Mouse (Mus musculus) right cerebral cortex, postnatal 4 days (tissue): ENCODE measurements around the gene Gm20388.
"Not testable (repeated sequence)": the region's sequence is repeated elsewhere in the genome, so short reads cannot be mapped to it uniquely, and the experiment has no call there.

Source experiments
- DNase-seq: peaks from one replicate; pipeline ENCODE4 v3.0.0-alpha.2; 2022

Gm20388 gene

GRCm38 (mm10) chr8:122626896-122627295 lies 2716.3 kb downstream of the Gm20388 start:
- no peak for DNase-seq

DNA sequence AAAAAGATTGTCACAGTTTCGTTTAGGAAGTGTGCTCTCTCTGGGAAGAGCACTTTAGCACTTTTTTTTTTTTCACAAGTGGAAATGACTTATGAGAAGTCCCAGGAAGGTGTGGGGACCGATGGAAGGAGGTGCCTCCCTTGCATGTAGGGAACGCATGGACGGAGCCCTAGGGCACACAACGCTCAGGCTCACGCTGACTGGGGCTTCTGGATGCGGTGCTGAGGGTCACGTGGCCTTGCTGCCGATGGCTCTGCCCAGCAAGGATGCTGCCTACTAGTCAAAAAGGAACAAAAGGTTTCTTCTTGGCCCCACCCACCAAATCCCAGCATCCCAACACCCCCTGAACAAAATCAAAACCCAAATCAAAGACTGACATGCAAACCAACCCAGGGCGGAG lies 2718.7 kb downstream of the Gm20388 start:
- no peak for DNase-seq

GRCm38 (mm10) chr8:122630696-122631095 lies 2720.1 kb downstream of the Gm20388 start:
- no peak for DNase-seq

GRCm38 (mm10) chr8:122632134-122632533 lies 2721.5 kb downstream of the Gm20388 start:
- not testable (repeated sequence) for DNase-seq

DNA sequence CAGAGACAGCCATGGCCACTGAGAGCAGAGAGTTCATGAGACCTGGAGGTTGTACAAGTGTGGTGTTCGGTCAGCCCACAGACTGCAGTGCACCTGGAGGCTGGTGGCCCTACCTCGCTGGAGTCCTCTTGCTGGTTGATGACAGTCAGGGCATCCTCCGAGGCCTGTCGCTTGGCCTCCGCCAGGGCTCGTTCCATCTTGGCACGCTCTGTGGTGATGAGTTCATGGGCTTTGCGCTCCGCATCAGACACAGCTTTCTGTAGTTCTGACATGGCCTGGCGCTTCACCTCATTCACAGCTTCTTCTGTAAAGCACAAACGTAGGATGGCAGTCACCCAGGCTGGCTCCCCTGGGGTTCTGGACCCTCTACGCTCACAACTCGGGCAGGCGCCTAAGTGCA lies 2722.6 kb downstream of the Gm20388 start:
- DNase-seq, result no peak

- no peak for DNase-seq
Measured at GRCm38 (mm10) chr8:122635878-122636802, 2725.5 kb downstream of the Gm20388 start.

DNA sequence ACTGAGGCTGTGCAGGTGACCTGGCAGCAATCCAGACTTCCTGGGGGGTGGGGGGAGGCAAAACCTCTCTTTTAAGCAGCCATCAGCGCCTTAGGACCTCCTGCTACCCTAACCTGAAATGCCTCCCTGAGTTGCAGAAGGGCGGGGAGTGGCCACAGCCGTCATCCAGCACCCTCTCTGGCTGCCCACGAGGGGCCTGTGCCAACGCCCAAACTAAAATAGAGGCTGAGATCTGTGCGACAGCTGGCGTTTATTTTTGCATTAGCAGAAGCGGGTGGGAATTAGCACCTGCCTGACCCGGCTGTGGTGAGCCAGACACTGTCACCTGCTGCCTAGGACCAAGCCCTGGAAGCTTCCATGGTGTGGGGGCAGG lies 2726.1 kb downstream of the Gm20388 start:
- DNase-seq, result no peak

GRCm38 (mm10) chr8:122637230-122637629 lies 2726.6 kb downstream of the Gm20388 start:
- DNase-seq, result no peak

DNA sequence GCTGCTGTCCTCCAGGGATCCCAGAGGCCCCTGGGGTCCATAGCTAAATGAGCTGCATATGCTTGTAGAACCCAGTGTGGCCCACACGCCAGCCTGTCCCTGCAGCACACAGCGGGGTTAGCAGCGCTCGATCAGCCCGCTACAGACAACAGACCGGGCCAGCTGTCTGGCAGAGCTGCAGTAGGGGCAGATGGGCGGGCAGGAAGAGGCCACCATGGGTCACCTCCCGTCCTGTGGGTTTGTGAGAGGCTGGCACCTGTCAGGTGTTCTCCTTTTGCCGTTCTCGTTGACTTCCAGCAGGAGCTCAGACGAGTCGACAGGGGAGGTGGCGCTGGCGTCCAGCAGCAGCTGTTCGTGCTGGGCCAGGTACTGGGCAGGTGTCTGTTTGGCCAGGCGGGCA lies 2728.0 kb downstream of the Gm20388 start:
- DNase-seq, result no peak

GRCm38 (mm10) chr8:122639521-122640248 lies 2729.0 kb downstream of the Gm20388 start:
- DNase-seq, result peak; percentile 19

GRCm38 (mm10) chr8:122640825-122641224 lies 2730.2 kb downstream of the Gm20388 start:
- DNase-seq, result no peak

DNA sequence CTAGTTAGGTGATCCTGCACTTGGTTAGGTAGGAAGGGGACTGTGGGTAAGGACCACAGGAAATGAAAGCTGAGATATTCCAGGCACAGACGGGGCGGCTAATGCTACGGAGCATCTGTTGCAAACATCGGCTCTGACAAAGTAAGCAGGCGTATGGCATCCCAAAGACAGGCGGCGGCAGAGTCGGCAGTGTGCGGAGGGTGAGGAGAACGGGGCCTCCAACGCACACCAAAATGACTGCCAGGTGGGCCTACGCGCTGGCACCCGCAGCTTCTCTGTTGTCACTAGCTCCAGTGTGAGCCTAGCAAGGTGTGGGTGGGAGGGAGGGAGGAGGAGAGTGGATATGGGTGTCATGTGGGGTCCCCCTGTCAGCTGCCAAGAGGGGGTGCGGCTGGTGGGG lies 2730.8 kb downstream of the Gm20388 start:
- DNase-seq, result no peak

- DNase-seq, result no peak
Measured at GRCm38 (mm10) chr8:122642071-122642470, 2731.4 kb downstream of the Gm20388 start.

GRCm38 (mm10) chr8:122644175-122644954 lies 2733.7 kb downstream of the Gm20388 start:
- DNase-seq, result no peak

DNA sequence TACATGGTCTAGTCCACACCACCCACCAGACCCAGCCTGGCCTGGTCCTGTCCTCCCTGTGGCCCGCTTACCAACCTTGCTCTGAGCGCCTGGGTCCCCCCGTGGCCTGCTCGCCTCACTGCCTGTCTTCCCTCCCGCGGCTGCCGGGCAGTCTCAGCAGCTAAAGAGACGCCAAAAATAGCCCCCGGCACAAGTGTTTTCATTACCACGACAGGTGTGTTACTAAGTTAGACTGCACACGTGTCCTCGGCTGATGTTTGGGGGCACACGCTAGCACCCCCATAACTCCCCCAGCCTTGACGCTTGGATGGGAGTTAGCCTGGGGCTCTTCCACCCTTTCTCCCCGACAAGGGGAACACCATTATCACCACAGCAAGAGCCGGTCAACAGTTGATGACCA lies 2735.7 kb downstream of the Gm20388 start:
- DNase-seq, result no peak

- DNase-seq, result no peak
Measured at GRCm38 (mm10) chr8:122648192-122648970, 2737.7 kb downstream of the Gm20388 start.

GRCm38 (mm10) chr8:122651326-122651921 lies 2740.8 kb downstream of the Gm20388 start:
- no peak for DNase-seq

GRCm38 (mm10) chr8:122652643-122653042 lies 2742.0 kb downstream of the Gm20388 start:
- DNase-seq, result no peak

- no peak for DNase-seq
Measured at GRCm38 (mm10) chr8:122654768-122655167, 2744.1 kb downstream of the Gm20388 start.

DNA sequence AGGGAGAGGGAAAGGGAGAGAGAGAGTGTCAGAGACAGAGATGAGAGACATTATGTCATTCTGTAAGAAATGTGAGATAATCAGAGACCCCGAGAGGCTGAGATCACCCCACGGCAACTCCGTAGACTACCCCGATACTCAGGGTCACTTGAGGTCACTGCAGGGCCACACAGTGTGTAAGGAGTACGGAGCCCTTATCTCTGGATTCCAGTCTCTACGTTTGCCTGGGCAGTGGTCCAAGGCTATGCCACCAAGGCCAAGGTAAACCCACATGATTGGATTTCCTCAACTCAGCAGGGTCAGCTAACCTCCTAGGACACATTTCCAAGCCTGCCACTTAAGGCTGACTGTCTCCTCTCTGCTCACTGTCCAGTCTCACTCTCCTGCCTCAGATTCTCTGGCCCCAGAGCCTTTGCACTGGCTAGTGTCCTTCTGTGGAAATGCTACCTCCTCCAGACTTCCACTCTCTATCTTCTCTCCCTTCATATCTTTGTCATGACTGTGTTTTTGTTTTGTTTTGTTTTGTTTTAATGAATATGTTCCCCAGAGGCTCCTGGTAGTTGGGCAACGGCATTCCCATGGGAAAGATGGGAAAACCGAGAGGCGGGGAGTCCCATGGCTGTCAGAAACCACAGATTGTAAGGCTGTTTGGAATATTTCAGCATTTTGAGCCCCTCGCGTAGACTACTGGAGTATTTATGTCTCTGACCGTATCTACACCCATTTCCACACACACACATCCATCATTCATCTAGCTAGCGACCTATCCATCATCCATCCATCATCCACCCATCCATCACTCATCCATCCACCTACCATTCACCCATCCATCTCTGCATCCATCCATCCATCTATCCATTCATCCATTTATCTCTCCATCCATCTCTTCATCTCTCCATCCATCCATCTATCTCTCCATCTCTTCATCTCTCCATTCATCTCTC lies 2745.7 kb downstream of the Gm20388 start:
- DNase-seq, result no peak
